Mouse (Mus musculus): Measurements from ENCODE around the gene Tnrc6b. TPM values are rescaled to one million over a fixed set of nuclear protein-coding genes. Genes with fewer than 3 reads are reported as not detected.
"Not testable (repeated sequence)": the region's sequence is repeated elsewhere in the genome, so short reads cannot be mapped to it uniquely, and the experiment has no call there.

Tnrc6b gene
- polyA plus RNA-seq, 1 experiment from 2014 or later = 23.2 TPM

DNA sequence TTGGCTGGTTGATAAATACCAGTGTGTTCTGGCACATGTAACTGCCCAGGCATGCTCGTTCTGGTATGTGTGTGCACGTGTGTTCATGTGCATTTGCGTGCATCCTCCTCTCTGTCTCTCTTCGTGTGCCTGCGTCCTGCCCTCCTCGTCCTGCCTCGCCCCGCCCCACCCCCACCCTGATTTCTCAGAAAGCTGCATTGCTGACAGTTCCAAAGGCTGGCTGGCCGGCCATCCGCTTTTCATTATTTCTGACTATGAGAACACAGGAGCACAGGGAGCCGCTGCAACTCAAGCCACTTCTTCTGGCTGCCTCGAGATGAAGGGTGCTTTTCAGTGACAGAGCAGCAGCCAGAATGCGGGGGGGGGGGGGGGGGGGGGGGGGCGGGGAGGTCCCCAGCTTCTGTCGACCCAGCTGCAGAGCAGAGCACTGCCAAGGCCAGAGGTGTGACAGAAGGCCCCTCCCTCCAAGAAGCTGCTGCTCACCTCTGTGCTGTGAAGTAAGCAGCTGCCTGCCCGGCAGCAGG lies 219.0 kb downstream of the Tnrc6b start:
- Histone ChIP-seq H3K4me3 (ENCODE audit: low read length) (no peak overlapping the region), H3K4me2 (replicated peaks; ENCODE audit: low read depth, low read length) (no peak overlapping the region), H3K9me3 (ENCODE audit: control insufficient read depth, low read length) (no peaks in the 10 kb centered on the region), H3K36me3 (ENCODE audit: control insufficient read depth, insufficient read depth, low read length) (peaks cover 52% of the 10 kb centered on the region), H3K4me1 (ENCODE audit: control insufficient read depth, insufficient read depth, low read length) (no peaks in the 10 kb centered on the region), H3K9ac (ENCODE audit: low read depth, low read length) (no peak overlapping the region), H3K27ac (ENCODE audit: low read depth, low read length) (no peak overlapping the region), H3K27me3 (ENCODE audit: control insufficient read depth, insufficient read depth, low read length) (no peaks in the 10 kb centered on the region)
- WGBS = 48% methylated on average over 14 of the region's 16 CpGs
- no peak for ATAC-seq (ENCODE audit: low FRiP score, low TSS enrichment)

DNA sequence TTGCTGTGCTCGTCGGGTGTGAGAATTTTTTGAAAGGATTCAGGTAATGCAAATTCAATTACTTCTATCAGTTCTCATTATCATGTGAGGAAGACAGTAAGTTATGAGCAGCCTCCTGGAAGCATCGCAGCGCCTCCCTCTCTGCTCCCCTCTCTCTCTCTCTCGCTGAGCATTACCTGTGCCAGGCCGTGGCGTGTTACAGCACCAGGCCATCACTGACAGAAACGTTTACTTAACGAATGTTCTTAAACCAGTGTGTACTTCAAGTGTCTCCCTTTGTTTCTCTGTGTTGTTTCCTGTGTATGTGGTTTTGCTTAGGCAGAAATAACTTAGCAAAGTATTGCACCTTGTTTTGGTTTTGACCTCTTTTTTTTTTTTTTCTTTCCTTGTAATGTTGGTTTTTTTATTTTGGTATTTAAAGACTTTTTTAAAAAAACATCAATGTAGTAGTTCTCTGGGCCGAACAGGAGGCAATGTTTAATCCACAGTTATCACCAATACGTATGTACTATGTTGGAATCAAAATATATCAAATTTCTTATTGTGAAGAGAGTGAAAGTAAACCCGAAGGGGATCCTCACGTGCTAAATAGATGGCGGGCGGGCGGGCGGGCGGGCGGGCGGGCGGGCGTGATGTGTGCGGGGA lies 219.7 kb downstream of the Tnrc6b start:
- not testable (repeated sequence) for H3K9me3 ChIP-seq (ENCODE audit: control insufficient read depth, low read length); H3K9ac ChIP-seq (ENCODE audit: low read depth, low read length); H3K27me3 ChIP-seq (ENCODE audit: control insufficient read depth, insufficient read depth, low read length); H3K4me2 ChIP-seq (replicated peaks; ENCODE audit: low read depth, low read length); H3K27ac ChIP-seq (ENCODE audit: low read depth, low read length); ATAC-seq (ENCODE audit: low FRiP score, low TSS enrichment); H3K4me3 ChIP-seq (ENCODE audit: low read length); H3K4me1 ChIP-seq (ENCODE audit: control insufficient read depth, insufficient read depth, low read length)
- WGBS = 93% methylated on average over 23 of the region's 23 CpGs
- peaks cover 48% of the 10 kb centered on the region for H3K36me3 ChIP-seq (ENCODE audit: control insufficient read depth, insufficient read depth, low read length)

DNA sequence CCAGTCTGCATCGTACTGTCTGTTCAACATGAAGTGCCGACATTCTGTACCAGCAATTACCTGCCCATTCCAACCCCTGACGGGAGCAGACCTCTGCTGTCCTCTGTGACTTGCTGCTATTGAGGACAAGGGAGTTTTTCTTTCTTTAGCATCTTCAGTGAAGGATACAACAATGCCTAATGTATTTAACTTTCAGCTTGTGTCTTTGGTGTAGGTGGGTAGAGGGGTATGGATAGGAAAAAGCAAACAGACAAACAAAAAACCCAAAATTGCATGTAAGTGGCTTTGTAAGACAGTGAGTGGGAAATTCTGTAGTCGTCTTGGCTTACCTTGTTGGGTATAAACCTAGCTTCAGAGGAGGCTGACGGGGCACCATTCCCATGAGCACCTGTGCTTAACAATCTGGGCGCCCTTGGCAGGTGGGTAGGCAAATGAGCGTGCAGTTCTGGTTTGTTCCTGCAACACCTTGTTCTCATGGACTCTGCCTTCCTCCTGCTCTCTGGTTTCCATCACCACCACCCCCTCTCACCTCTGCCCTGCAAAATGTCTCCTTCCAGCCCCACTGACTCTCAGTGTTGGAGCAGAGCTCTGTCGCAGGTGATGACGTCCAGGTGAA lies 220.3 kb downstream of the Tnrc6b start:
- ATAC-seq (ENCODE audit: low FRiP score, low TSS enrichment) = no peak
- no peak overlapping the region for H3K9ac ChIP-seq (ENCODE audit: low read depth, low read length)
- no peaks in the 10 kb centered on the region for H3K9me3 ChIP-seq (ENCODE audit: control insufficient read depth, low read length)
- H3K4me1 ChIP-seq (ENCODE audit: control insufficient read depth, insufficient read depth, low read length) = no peaks in the 10 kb centered on the region
- no peak overlapping the region for H3K4me2 ChIP-seq (replicated peaks; ENCODE audit: low read depth, low read length)
- WGBS = 92% methylated on average over 9 of the region's 9 CpGs
- no peak overlapping the region for H3K27ac ChIP-seq (ENCODE audit: low read depth, low read length)
- H3K4me3 ChIP-seq (ENCODE audit: low read length) = no peak overlapping the region
- H3K36me3 ChIP-seq (ENCODE audit: control insufficient read depth, insufficient read depth, low read length) = peaks cover 47% of the 10 kb centered on the region
- H3K27me3 ChIP-seq (ENCODE audit: control insufficient read depth, insufficient read depth, low read length) = no peaks in the 10 kb centered on the region

DNA sequence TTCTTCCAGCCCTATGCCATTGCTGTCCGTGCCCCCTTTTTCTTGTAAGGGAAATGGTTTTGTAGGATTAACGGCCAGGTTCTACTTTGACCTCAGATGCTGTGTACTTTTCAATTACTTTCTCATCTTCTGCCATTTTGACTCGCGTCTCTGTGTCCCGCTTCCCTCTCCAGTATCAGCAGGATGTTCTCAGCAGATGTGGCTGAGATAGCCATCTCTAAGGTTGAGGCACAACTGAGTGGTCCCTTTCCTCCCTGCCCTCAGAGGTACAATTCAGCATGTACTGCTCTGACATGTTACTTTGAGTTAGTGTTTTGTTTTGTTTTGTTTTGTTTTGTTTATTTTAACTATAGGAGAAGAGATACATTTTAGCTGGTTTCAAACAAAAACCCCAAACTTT lies 223.7 kb downstream of the Tnrc6b start:
- Histone ChIP-seq H3K36me3 (ENCODE audit: control insufficient read depth, insufficient read depth, low read length) (peaks cover 22% of the 10 kb centered on the region), H3K27ac (ENCODE audit: low read depth, low read length) (no peak overlapping the region)

DNA sequence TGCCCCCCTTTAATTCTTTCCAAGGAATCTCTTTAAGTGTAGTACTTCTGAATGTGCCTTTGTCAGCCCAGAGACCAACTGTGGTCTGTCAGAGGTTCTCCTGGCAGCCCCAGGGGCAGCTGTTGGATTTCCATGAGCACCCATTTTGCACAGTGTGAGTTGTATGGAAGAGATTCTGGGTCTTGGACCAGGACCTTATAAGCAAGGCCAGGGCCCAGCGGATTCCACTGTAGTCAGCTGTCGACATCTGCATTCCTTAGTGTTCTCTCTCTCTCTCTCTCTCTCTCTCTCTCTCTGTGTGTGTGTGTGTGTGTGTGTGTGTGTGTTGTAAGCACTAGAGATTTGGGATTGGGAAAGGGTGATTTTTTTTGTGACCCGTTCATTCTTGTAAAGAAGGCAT lies 225.6 kb downstream of the Tnrc6b start:
- no peak overlapping the region for H3K4me2 ChIP-seq (replicated peaks; ENCODE audit: low read depth, low read length)
- H3K9me3 ChIP-seq (ENCODE audit: control insufficient read depth, low read length) = no peaks in the 10 kb centered on the region
- H3K9ac ChIP-seq (ENCODE audit: low read depth, low read length) = no peak overlapping the region
- no peaks in the 10 kb centered on the region for H3K4me1 ChIP-seq (ENCODE audit: control insufficient read depth, insufficient read depth, low read length)
- 84% methylated on average over 3 of the region's 3 CpGs for WGBS
- H3K27me3 ChIP-seq (ENCODE audit: control insufficient read depth, insufficient read depth, low read length) = no peaks in the 10 kb centered on the region
- peaks cover 14% of the 10 kb centered on the region for H3K36me3 ChIP-seq (ENCODE audit: control insufficient read depth, insufficient read depth, low read length)
- no peak for ATAC-seq (ENCODE audit: low FRiP score, low TSS enrichment)
- H3K27ac ChIP-seq (ENCODE audit: low read depth, low read length) = no peak overlapping the region
- H3K4me3 ChIP-seq (ENCODE audit: low read length) = no peak overlapping the region

More for the DNA sequence above, 223.7 kb downstream of the Tnrc6b start:
- no peak overlapping the region for H3K9ac ChIP-seq (ENCODE audit: low read depth, low read length)
- 88% methylated on average over 5 of the region's 5 CpGs for WGBS
- H3K27me3 ChIP-seq (ENCODE audit: control insufficient read depth, insufficient read depth, low read length) = no peaks in the 10 kb centered on the region
- H3K4me1 ChIP-seq (ENCODE audit: control insufficient read depth, insufficient read depth, low read length) = no peaks in the 10 kb centered on the region
- ATAC-seq (ENCODE audit: low FRiP score, low TSS enrichment) = no peak
- no peak overlapping the region for H3K4me2 ChIP-seq (replicated peaks; ENCODE audit: low read depth, low read length)
- no peak overlapping the region for H3K4me3 ChIP-seq (ENCODE audit: low read length)
- no peaks in the 10 kb centered on the region for H3K9me3 ChIP-seq (ENCODE audit: control insufficient read depth, low read length)

DNA sequence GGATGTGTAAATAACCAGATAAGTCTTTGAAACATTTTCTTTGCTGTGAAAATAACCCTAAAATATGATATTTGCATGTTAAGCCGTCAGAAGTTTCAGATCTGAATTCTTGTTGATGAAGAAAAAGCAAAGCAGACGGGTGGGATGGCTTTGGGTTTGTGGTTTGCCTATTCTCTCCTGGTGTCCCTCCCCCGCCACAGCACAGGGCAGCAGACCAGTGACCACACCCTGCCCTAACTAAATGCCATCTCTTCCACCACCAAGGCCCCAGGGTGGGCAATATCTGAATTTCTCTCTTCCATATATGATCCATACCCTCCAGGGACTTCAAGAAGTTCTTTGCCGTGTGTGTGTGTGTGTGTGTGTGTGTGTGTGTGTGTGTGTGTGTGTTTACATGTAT lies 227.5 kb downstream of the Tnrc6b start:
- Histone ChIP-seq H3K9ac (ENCODE audit: low read depth, low read length) (no peak overlapping the region), H3K27ac (ENCODE audit: low read depth, low read length) (no peak overlapping the region), H3K4me2 (replicated peaks; ENCODE audit: low read depth, low read length) (no peak overlapping the region), H3K27me3 (ENCODE audit: control insufficient read depth, insufficient read depth, low read length) (no peaks in the 10 kb centered on the region), H3K9me3 (ENCODE audit: control insufficient read depth, low read length) (no peaks in the 10 kb centered on the region), H3K4me1 (ENCODE audit: control insufficient read depth, insufficient read depth, low read length) (no peaks in the 10 kb centered on the region), H3K36me3 (ENCODE audit: control insufficient read depth, insufficient read depth, low read length) (peaks cover 8% of the 10 kb centered on the region), H3K4me3 (ENCODE audit: low read length) (no peak overlapping the region)
- WGBS = 90% methylated on average over 4 of the region's 4 CpGs
- no peak for ATAC-seq (ENCODE audit: low FRiP score, low TSS enrichment)

DNA sequence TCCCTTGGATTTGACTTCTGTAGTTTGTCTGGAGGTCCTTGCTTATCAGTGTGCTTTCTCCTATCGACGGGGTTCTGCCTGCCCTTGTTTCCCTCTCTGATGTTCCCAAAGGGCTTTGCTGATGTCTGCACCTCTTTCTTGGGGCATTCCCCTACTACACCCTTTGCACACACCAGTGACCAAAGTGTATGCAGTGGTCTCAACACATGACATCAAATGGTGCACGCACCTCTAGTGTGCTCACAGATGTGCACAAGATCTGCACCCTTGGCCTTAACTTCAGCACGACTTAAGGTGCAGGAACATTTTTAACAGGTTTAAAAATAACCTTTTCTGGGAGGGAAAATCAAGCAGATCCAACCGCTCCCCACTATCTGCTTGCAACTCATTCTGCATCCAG lies 228.3 kb downstream of the Tnrc6b start:
- Histone ChIP-seq H3K27me3 (ENCODE audit: control insufficient read depth, insufficient read depth, low read length) (no peaks in the 10 kb centered on the region), H3K4me1 (ENCODE audit: control insufficient read depth, insufficient read depth, low read length) (no peaks in the 10 kb centered on the region), H3K4me3 (ENCODE audit: low read length) (no peak overlapping the region), H3K4me2 (replicated peaks; ENCODE audit: low read depth, low read length) (no peak overlapping the region), H3K27ac (ENCODE audit: low read depth, low read length) (no peak overlapping the region), H3K9ac (ENCODE audit: low read depth, low read length) (no peak overlapping the region), H3K36me3 (ENCODE audit: control insufficient read depth, insufficient read depth, low read length) (peaks cover 6% of the 10 kb centered on the region; the same call in 1 of the 2 replicates), H3K9me3 (ENCODE audit: control insufficient read depth, low read length) (no peaks in the 10 kb centered on the region)
- WGBS = 77% methylated on average over 5 of the region's 5 CpGs
- ATAC-seq (ENCODE audit: low FRiP score, low TSS enrichment) = no peak

DNA sequence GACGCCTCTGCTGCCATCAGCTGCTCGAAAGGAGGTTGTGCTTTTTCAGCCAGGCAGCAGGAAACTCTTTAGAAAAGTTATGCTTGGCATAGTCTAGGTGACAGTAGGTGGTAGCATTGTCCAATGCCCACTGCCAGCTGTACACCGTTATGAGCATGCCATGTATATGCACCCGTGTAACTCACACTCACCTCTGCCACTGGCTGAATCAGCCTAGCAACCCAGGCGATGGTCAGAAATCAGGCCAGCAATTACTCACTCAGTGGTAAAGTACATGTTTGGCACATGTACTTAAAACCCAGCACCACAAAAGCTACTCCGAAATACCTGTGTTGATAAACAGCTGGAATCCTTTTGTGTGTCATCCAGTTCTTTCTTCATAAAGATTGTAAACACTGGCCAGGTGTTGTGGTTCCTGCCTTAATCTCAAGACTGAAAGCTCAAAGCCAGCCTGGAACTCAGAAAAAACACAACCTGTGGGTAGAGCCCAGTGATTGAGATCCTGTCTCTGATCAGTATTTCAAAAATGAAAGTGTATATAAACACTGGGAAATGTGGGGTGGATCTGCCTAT lies 230.4 kb downstream of the Tnrc6b start:
- H3K27me3 ChIP-seq (ENCODE audit: control insufficient read depth, insufficient read depth, low read length) = no peaks in the 10 kb centered on the region
- no peak overlapping the region for H3K4me3 ChIP-seq (ENCODE audit: low read length)
- H3K27ac ChIP-seq (ENCODE audit: low read depth, low read length) = no peak overlapping the region
- 0 out of 2 replicates have a peak, but pooled peaks cover 3% of the 10 kb centered on the region for H3K36me3 ChIP-seq (ENCODE audit: control insufficient read depth, insufficient read depth, low read length)
- H3K9me3 ChIP-seq (ENCODE audit: control insufficient read depth, low read length) = no peaks in the 10 kb centered on the region
- WGBS = 93% methylated on average over 6 of the region's 6 CpGs
- H3K4me2 ChIP-seq (replicated peaks; ENCODE audit: low read depth, low read length) = no peak overlapping the region
- no peak for ATAC-seq (ENCODE audit: low FRiP score, low TSS enrichment)
- no peak overlapping the region for H3K9ac ChIP-seq (ENCODE audit: low read depth, low read length)
- no peaks in the 10 kb centered on the region for H3K4me1 ChIP-seq (ENCODE audit: control insufficient read depth, insufficient read depth, low read length)

DNA sequence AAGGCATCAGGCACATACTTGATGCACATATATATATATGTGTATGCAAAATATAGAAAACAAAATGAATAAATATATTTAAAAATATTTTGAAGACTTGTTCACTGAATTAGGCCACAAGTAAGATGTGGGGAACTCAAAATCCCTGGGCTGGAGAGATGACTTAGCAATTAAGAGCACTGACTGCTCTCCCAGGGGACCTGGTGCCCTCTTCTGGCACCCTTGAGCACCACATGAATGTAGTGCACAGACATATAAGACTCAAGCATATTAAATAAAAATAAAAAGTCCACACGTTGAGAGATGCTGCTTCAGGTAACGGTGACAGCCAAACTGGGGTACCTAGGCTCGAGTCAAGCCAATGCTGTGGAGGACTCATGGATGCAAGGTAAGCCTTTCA lies 234.7 kb downstream of the Tnrc6b start:
- Histone ChIP-seq H3K27ac (ENCODE audit: low read depth, low read length) (no peak overlapping the region), H3K27me3 (ENCODE audit: control insufficient read depth, insufficient read depth, low read length) (no peaks in the 10 kb centered on the region), H3K4me3 (ENCODE audit: low read length) (no peak overlapping the region), H3K4me1 (ENCODE audit: control insufficient read depth, insufficient read depth, low read length) (peaks cover 14% of the 10 kb centered on the region), H3K9me3 (ENCODE audit: control insufficient read depth, low read length) (no peaks in the 10 kb centered on the region), H3K9ac (ENCODE audit: low read depth, low read length) (no peak overlapping the region), H3K36me3 (ENCODE audit: control insufficient read depth, insufficient read depth, low read length) (peaks cover 4% of the 10 kb centered on the region; the same call in 1 of the 2 replicates), H3K4me2 (replicated peaks; ENCODE audit: low read depth, low read length) (no peak overlapping the region)
- 67% methylated on average over 3 of the region's 3 CpGs for WGBS
- ATAC-seq (ENCODE audit: low FRiP score, low TSS enrichment) = no peak
